Mouse (Mus musculus) lung, postnatal 0 days (tissue): ENCODE measurements at regions not wholly inside any gene's neighbourhood (a gene's known extent, or its start where the extent isn't known, plus 50 kb on each side); places are given as distances from the start of the nearest gene placed in this dataset.
A peak's percentile ranks its signal among the peaks of the same experiment; 100 is the strongest.

Source experiments
- ATAC-seq: fragments of 200-750 bp; cut with Nextera tagmentation; 2 replicates; pipeline ENCODE4 v1.8.0; 2017; ENCODE audit warnings: moderate library complexity
- DNase-seq: peaks from one replicate; pipeline ENCODE4 v3.0.0-alpha.2; 2016; ENCODE audit warnings: low spot score
- H3K27ac ChIP-seq: fragments of 300-500 bp; sonication (generic); 2 replicates; pipeline ENCODE4 v1.5.1; 2014; ENCODE audit warnings: antibody characterized with exemption, mild to moderate bottlenecking, low read length, mixed read lengths
- H3K27me3 ChIP-seq: fragments of 300-500 bp; sonication (generic); replicated peaks from 2 replicates; pipeline ENCODE4 v1.6.1; 2014; ENCODE audit warnings: low read length, mixed read lengths; ENCODE audit not compliant: insufficient read depth
- H3K36me3 ChIP-seq: fragments of 300-500 bp; sonication (generic); 2 replicates; pipeline ENCODE4 v1.6.1; 2014; ENCODE audit warnings: low read length, mixed read lengths; ENCODE audit not compliant: insufficient read depth
- H3K4me1 ChIP-seq: fragments of 300-500 bp; sonication (generic); 2 replicates; pipeline ENCODE4 v1.6.1; 2014; ENCODE audit warnings: antibody characterized with exemption, low read depth, low read length, mixed read lengths; ENCODE audit not compliant: insufficient read depth
- H3K4me2 ChIP-seq: fragments of 300-500 bp; sonication (generic); replicated peaks from 2 replicates; pipeline ENCODE4 v1.6.1; 2014; ENCODE audit warnings: low read depth, mild to moderate bottlenecking, low read length, moderate library complexity, mixed read lengths
- H3K4me3 ChIP-seq: fragments of 300-500 bp; sonication (generic); 2 replicates; pipeline ENCODE4 v1.5.1; 2014; ENCODE audit warnings: low read depth, low read length
- H3K9ac ChIP-seq: fragments of 300-500 bp; sonication (generic); replicated peaks from 2 replicates; pipeline ENCODE4 v1.6.1; 2014; ENCODE audit warnings: low read depth, mild to moderate bottlenecking
- H3K9me3 ChIP-seq: fragments of 300-500 bp; sonication (generic); 2 replicates; pipeline ENCODE4 v1.6.1; 2016; ENCODE audit warnings: low read length, mixed read lengths
- CTCF ChIP-seq: IDR thresholded peaks from 2 replicates; pipeline ENCODE4 v1.5.1; 2016; ENCODE audit warnings: antibody characterized with exemption, mild to moderate bottlenecking
- EP300 ChIP-seq: IDR thresholded peaks from 2 replicates; pipeline ENCODE4 v1.6.1; 2016; ENCODE audit warnings: antibody characterized with exemption, mild to moderate bottlenecking, control low read depth
- WGBS: fragments of 180-500 bp; shearing (Covaris S2); extraction: QIAGEN DNeasy Blood & Tissue Kit; methylation state at CpG from one replicate; pipeline ENCODE4 v1.1.7; 2014; 5-methylcytosine and 5-hydroxymethylcytosine counted together

DNA sequence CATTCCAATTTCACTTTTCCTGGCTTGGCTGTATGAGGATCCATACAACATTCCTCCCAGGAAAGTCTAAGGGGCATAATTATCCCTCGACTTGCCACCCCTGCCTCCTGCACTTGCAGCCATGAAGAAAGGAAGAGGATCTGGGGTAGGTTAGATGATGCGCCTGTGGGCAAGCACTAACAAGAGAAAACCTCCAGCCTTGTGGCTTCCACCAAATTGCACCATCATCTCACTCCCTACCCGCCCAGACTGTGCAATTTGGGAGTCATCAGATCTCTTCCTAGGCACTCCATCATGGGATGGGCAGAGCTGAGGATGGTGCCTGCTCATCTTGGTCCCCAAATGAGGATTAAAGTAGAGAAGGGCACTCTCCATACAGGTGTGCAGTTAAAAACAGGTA, 198.8 kb downstream of the Ly86 start:
- Histone ChIP-seq H3K36me3 (no peaks in the 10 kb centered on the region), H3K4me2 (no peak overlapping the region), H3K9ac (no peak overlapping the region), H3K4me3 (no peak overlapping the region), H3K4me1 (peaks cover 3% of the 10 kb centered on the region; the same call in 1 of the 2 replicates), H3K9me3 (no peaks in the 10 kb centered on the region), H3K27me3 (no peaks in the 10 kb centered on the region), H3K27ac (no peak overlapping the region)
- no peak for DNase-seq
- TF ChIP-seq CTCF = no peak
- no peak for TF ChIP-seq EP300
- 84% methylated on average over 3 of the region's 3 CpGs for WGBS
- no peak for ATAC-seq

DNA sequence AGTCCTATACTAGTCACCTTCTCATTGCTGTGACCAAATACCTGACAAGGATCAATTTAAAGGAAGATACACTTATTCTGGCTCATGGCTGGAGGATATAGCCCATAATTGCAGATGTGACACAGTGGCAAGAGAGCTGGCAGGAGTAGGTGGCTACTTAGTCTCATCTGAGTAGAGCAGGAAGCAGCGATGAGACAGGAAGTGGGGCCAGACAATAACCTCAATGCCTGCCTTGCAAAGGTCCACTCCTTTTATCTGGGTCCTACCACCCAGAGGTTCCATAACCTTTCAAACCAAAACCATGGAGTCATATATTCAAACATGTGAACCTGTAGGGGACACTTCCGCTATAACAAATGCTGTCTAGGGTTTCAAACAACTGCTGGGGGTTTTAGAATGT, 199.7 kb downstream of the Ly86 start:
- peaks cover 3% of the 10 kb centered on the region; the same call in 1 of the 2 replicates for H3K4me1 ChIP-seq
- H3K36me3 ChIP-seq = no peaks in the 10 kb centered on the region
- H3K9ac ChIP-seq = no peak overlapping the region
- ATAC-seq = no peak
- WGBS = 83% methylated on average over 2 of the region's 2 CpGs
- H3K4me2 ChIP-seq = no peak overlapping the region
- H3K4me3 ChIP-seq = no peak overlapping the region
- no peaks in the 10 kb centered on the region for H3K27me3 ChIP-seq
- no peak overlapping the region for H3K27ac ChIP-seq
- no peaks in the 10 kb centered on the region for H3K9me3 ChIP-seq
- DNase-seq = no peak
- TF ChIP-seq CTCF = no peak
- TF ChIP-seq EP300 = no peak

DNA sequence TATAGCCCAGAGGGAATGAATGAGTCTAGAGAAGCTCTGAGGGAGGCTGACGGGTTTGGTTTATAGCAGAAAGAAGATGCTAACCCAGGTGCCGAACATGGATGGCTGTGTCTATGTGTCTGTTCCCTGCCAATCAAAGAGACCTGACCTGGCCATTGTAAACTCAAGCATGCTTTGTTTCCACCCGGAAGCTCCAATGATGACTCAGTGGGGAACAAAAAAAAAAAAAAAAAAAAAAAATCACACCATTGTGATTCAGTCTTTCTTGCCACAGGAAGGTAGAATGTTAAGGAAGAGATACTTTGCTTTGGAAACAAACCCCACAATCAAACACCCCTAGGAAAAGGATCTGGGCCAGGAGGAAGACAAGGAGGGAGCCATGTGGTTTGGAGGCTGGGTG, 201.5 kb downstream of the Ly86 start:
- Histone ChIP-seq H3K4me3 (no peak overlapping the region), H3K4me1 (peaks cover 3% of the 10 kb centered on the region; the same call in 1 of the 2 replicates), H3K27ac (peak overlapping the region; percentile 32; the same call in 1 of the 2 replicates), H3K36me3 (no peaks in the 10 kb centered on the region), H3K4me2 (no peak overlapping the region), H3K9me3 (no peaks in the 10 kb centered on the region), H3K9ac (no peak overlapping the region), H3K27me3 (no peaks in the 10 kb centered on the region)
- DNase-seq (peak; percentile 25), ATAC-seq (no peak)
- TF ChIP-seq CTCF = no peak
- TF ChIP-seq EP300 = peak; percentile 44
- WGBS = 67% methylated on average over 3 of the region's 3 CpGs

DNA sequence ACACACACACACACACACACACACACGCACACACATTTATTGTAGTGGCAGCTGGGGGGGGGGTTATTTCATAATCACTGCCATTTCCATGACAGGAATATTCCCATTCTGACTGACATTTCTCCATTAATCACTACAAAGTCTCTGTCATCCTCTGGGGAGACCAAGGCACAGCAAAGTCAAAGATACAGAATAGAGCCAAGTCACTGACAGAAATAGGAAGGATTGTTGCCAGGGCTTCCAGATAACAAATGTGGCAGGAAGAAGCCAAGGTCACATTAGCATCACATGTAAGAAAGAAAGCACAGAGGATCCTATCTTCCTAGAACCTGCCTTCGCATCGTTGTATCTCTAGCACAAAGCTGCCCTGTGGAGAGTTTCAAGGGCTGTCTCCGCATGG, 205.6 kb downstream of the Ly86 start:
- no peak overlapping the region for H3K9ac ChIP-seq
- H3K27ac ChIP-seq = no peak overlapping the region
- ATAC-seq (no peak), DNase-seq (no peak)
- TF ChIP-seq EP300 = no peak
- no peaks in the 10 kb centered on the region for H3K36me3 ChIP-seq
- WGBS = 81% methylated on average over 4 of the region's 4 CpGs
- H3K4me3 ChIP-seq = no peak overlapping the region
- 0 out of 2 replicates have a peak, but pooled peaks cover 3% of the 10 kb centered on the region for H3K4me1 ChIP-seq
- H3K27me3 ChIP-seq = no peaks in the 10 kb centered on the region
- H3K9me3 ChIP-seq = no peaks in the 10 kb centered on the region
- no peak overlapping the region for H3K4me2 ChIP-seq

DNA sequence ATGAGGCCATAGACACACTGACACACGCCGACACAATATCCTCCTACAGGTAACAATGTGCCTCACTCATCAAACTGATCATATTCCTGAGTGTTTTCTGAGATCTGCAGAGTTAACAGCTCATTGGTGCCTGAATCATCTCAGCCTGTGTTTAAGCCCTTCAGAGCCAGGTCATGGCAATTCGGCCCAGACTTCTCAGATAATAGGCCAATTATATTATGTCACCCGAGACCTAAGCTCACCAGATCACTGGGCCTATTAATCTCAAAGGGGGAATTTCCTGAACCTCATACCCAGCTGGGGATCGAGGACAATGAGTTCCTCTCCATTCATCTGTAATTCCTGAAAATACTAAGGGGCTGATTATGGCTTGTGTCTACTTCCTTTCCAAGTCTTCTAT, 208.4 kb downstream of the Ly86 start:
- Histone ChIP-seq H3K4me1 (0 out of 2 replicates have a peak, but pooled peaks cover 3% of the 10 kb centered on the region), H3K4me3 (no peak overlapping the region), H3K36me3 (no peaks in the 10 kb centered on the region), H3K9ac (no peak overlapping the region), H3K4me2 (no peak overlapping the region), H3K27me3 (no peaks in the 10 kb centered on the region), H3K9me3 (no peaks in the 10 kb centered on the region), H3K27ac (no peak overlapping the region)
- no peak for DNase-seq
- TF ChIP-seq CTCF (no peak), EP300 (no peak)
- ATAC-seq = no peak
- WGBS = 64% methylated on average over 5 of the region's 5 CpGs

DNA sequence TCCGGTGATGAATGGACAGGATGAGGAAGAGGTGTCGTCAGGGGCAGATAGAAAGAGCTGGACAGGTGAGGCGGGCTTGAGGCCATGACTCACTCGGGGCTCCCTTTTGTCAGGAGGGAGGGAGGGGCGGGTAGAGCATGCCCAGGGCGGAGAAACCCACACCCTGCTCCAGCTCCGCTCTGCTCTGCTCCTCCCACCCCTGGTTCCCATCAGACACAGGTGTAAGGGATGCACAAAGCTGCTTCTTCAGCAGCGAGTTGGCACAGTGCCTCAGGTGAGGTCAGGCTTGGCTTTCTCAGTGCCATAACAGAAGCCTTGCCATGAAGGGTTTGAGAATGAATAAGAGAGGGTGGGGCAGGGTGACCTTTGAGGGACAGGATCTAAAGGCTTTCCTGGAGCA, 212.2 kb downstream of the Ly86 start:
- Histone ChIP-seq H3K9ac (no peak overlapping the region), H3K27ac (no peak overlapping the region), H3K27me3 (no peaks in the 10 kb centered on the region), H3K4me2 (no peak overlapping the region), H3K4me1 (peaks cover 11% of the 10 kb centered on the region), H3K9me3 (no peaks in the 10 kb centered on the region), H3K4me3 (no peak overlapping the region), H3K36me3 (no peaks in the 10 kb centered on the region)
- TF ChIP-seq CTCF (no peak), EP300 (no peak)
- DNase-seq = no peak
- 58% methylated on average over 6 of the region's 8 CpGs for WGBS
- peak; percentile 30; the same call in 1 of the 2 replicates for ATAC-seq

DNA sequence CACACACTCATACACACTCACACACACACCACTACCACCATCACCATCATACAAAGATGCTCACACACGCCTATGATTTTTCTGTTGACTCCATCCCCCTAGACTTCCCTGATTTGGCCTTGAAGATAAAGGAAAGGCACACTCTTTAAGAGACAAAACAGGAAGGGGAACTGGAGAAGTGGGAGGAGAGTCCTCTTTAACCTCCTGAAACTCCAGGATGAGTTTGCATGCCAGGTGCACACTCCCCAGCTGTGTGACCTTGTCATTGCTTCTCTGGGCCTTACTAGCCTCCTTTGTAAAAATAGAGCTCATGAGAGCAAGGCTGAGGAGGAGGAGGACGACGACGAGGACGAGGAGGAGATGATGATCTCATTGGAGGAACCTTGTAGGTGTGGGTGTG, 212.8 kb downstream of the Ly86 start:
- Histone ChIP-seq H3K9me3 (no peaks in the 10 kb centered on the region), H3K4me2 (no peak overlapping the region), H3K27me3 (no peaks in the 10 kb centered on the region), H3K4me3 (no peak overlapping the region), H3K4me1 (peaks cover 16% of the 10 kb centered on the region), H3K36me3 (no peaks in the 10 kb centered on the region), H3K9ac (no peak overlapping the region), H3K27ac (no peak overlapping the region)
- 70% methylated on average over 5 of the region's 5 CpGs for WGBS
- TF ChIP-seq CTCF (no peak), EP300 (no peak)
- DNase-seq (no peak), ATAC-seq (no peak)
